In the genomic region with DNA sequence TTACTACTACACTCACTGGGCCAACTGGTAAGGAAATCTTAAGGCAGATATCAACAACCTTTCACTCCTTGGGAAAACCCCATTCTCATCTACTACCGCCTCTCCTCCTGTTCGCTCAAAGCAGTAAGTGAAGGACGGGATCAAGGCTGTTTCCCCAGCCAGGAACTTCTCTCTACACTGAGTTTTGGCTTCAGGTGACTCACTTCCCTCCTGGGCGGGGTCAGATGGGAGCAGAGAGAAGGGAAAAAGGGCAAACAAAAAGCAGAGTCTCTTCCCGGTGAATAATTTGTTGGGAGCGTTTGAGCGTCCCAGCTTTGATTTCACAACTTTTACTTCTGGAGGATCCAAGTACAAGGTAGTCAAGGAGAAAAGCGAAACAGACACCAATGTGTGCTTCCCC, we compare ENCODE assay signal across 25 mouse cellular contexts.
DNase-seq lines count a peak whose midpoint lies in the region; ATAC-seq and TF ChIP-seq lines count a peak whose summit lies in the region.
"Had no signal": no experiment of that assay in that cellular context is flagged by ENCODE, and none has a peak within 500 bp of the region (broad histone marks: within the 10 kb centered on the region; RNA-seq: fewer than 3 reads in every experiment).

No protein-coding gene starts in this region.

- TF ChIP-seq CTCF in kidney, adult 2 months (conservative IDR thresholded peaks at IDR 0.05; ENCODE audit: insufficient read depth, insufficient read length, low read depth, low read length), result no peak

- TF ChIP-seq POLR2A in kidney, adult 2 months (IDR thresholded peaks at IDR 0.05; ENCODE audit: low read depth, low read length), result no peak

- no peak for ATAC-seq in kidney, embryonic 15.5 days (replicated peaks; ENCODE audit: low FRiP score)
- ATAC-seq: activated CD4-positive, CD25-positive, alpha-beta regulatory T cell, adult 4 months; forebrain, embryonic 14.5 days; hindbrain, postnatal 0 days had no signal

- DNase-seq in kidney, adult 18-20 months, result no peak
- DNase-seq in NIH3T3 (ENCODE audit: low read depth), result peak; percentile 11
- peak; percentile 89 for DNase-seq in adrenal gland, adult 2 months
- DNase-seq in adrenal gland, postnatal 25 days, result peak; percentile 68
- DNase-seq in testis, postnatal 14 days (ENCODE audit: low spot score), result no peak
- DNase-seq in kidney, adult 2 months, result no peak
- DNase-seq in natural killer cell, adult 2 months (ENCODE audit: low spot score in 2 of 2), result no peak
- DNase-seq: cerebellum, adult 11 months; cerebellum, adult 8-10 months; cerebellum, postnatal 14 days; embryo, embryonic 11 days; gastrocnemius, adult 2 months; gastrocnemius, postnatal 25 days; heart, adult 18-20 months; heart, postnatal 10 days; heart, postnatal 4 days had no signal

- no peaks in the 10 kb centered on the region for H3K9me3 ChIP-seq in kidney, embryonic 15.5 days (replicated peaks)
- H3K9me3 ChIP-seq: embryonic facial prominence, embryonic 15.5 days; forebrain, embryonic 10.5 days; heart, embryonic 10.5 days; hindbrain, embryonic 13.5 days had no signal

- no peaks in the 10 kb centered on the region for H3K27me3 ChIP-seq in kidney, embryonic 15.5 days
- no peaks in the 10 kb centered on the region for H3K27me3 ChIP-seq in kidney, adult 2 months (replicated peaks; ENCODE audit: control insufficient read depth, insufficient read depth, low read length)
- H3K27me3 ChIP-seq: embryonic facial prominence, embryonic 15.5 days; hindbrain, embryonic 13.5 days had no signal

- 0 out of 2 replicates have a peak, but pooled peaks cover 6% of the 10 kb centered on the region for H3K4me1 ChIP-seq in kidney, embryonic 15.5 days
- no peaks in the 10 kb centered on the region for H3K4me1 ChIP-seq in kidney, adult 2 months (ENCODE audit: control insufficient read depth, insufficient read depth, low read length)
- H3K4me1 ChIP-seq: forebrain, embryonic 10.5 days; hindbrain, embryonic 13.5 days had no signal

- H3K4me2 ChIP-seq in kidney, embryonic 15.5 days, result no peak overlapping the region
- H3K4me2 ChIP-seq: embryonic facial prominence, embryonic 15.5 days; hindbrain, embryonic 13.5 days had no signal

- no peak overlapping the region for H3K4me3 ChIP-seq in kidney, embryonic 15.5 days (replicated peaks)
- no peak overlapping the region for H3K4me3 ChIP-seq in kidney, adult 2 months (ENCODE audit: insufficient read depth, low read depth, low read length)
- H3K4me3 ChIP-seq: embryonic facial prominence, embryonic 15.5 days; erythroblast, embryonic 14.5 days; forebrain, embryonic 10.5 days; gastrocnemius, adult 2 months; heart, embryonic 10.5 days; hindbrain, embryonic 13.5 days had no signal

- H3K36me3 ChIP-seq in kidney, embryonic 15.5 days, result peaks cover 42% of the 10 kb centered on the region
- H3K36me3 ChIP-seq in kidney, adult 2 months (ENCODE audit: control insufficient read depth, insufficient read depth, low read length), result peaks cover 2% of the 10 kb centered on the region

- 82% methylated on average over 8 of the region's 8 CpGs for WGBS in kidney, embryonic 15.5 days
- WGBS in kidney, adult 2 months, result 83% methylated on average over 8 of the region's 8 CpGs

- no peak overlapping the region for H3K9ac ChIP-seq in kidney, embryonic 15.5 days
- H3K9ac ChIP-seq: embryonic facial prominence, embryonic 15.5 days; hindbrain, embryonic 13.5 days had no signal

- H3K27ac ChIP-seq in kidney, embryonic 15.5 days, result 0 out of 2 replicates have a peak overlapping the region, but pooled peaks have one; percentile 7
- H3K27ac ChIP-seq in kidney, adult 2 months (ENCODE audit: insufficient read depth, low read depth, low read length), result no peak overlapping the region
- H3K27ac ChIP-seq: embryonic facial prominence, embryonic 15.5 days; forebrain, embryonic 10.5 days; gastrocnemius, adult 2 months; heart, embryonic 10.5 days; hindbrain, embryonic 13.5 days; hindbrain, postnatal 0 days had no signal

Comparison
In these comparisons a context has a peak if more than half of its experiments do, and no peak if none do; other contexts are left out.
1. DNase-seq: peak in NIH3T3 (single experiment), adrenal gland, adult 2 months (single experiment) and adrenal gland, postnatal 25 days (single experiment); none in kidney, adult 18-20 months (single experiment), testis, postnatal 14 days (single experiment), kidney, adult 2 months (single experiment) and natural killer cell, adult 2 months (0 of 2).